Mouse (Mus musculus) adrenal gland, adult (tissue): ENCODE data around the gene Rbbp7.

Experiments used
- DNase-seq, 2 experiments: peaks; one replicate each; pipeline ENCODE4 v3.0.0; 2022 to 2023; ENCODE audit warnings: low spot score in 1 of 2; ENCODE audit not compliant: inconsistent age in 2 of 2

Rbbp7 gene

GRCm38 (mm10) chrX:162800371-162800770, 40.2 kb downstream of the Rbbp7 start:
- peak; percentile 23 to 73 for DNase-seq

GRCm38 (mm10) chrX:162828016-162828415, 67.8 kb downstream of the Rbbp7 start:
- DNase-seq = peak; percentile 9 to 71
